Mouse (Mus musculus) neural tube, embryonic 12.5 days (tissue): Measurements from ENCODE around the gene Atf5. TPM values are rescaled to one million over a fixed set of nuclear protein-coding genes. Genes with fewer than 3 reads are reported as not detected.

Experiments used
- ATAC-seq: fragments of 200-750 bp; cut with Nextera tagmentation; 2 replicates; pipeline ENCODE4 v1.8.0; 2017; ENCODE audit warnings: low read depth, mild to moderate bottlenecking, moderate TSS enrichment, moderate library complexity; ENCODE audit not compliant: low FRiP score
- H3K27ac ChIP-seq: fragments of 300-500 bp; sonication (generic); 2 replicates; pipeline ENCODE4 v1.5.1; 2016
- H3K27me3 ChIP-seq: fragments of 300-500 bp; sonication (generic); replicated peaks from 2 replicates; pipeline ENCODE4 v1.6.1; 2016; ENCODE audit warnings: mild to moderate bottlenecking
- H3K36me3 ChIP-seq: fragments of 300-500 bp; sonication (generic); 2 replicates; pipeline ENCODE4 v1.6.1; 2016; ENCODE audit warnings: mild to moderate bottlenecking
- H3K4me1 ChIP-seq: fragments of 300-500 bp; sonication (generic); 2 replicates; pipeline ENCODE4 v1.6.1; 2016
- H3K4me2 ChIP-seq: fragments of 300-500 bp; sonication (generic); replicated peaks from 2 replicates; pipeline ENCODE4 v1.6.1; 2016; ENCODE audit warnings: mild to moderate bottlenecking
- H3K4me3 ChIP-seq: fragments of 300-500 bp; sonication (generic); 2 replicates; pipeline ENCODE4 v1.5.1; 2016
- H3K9ac ChIP-seq: fragments of 300-500 bp; sonication (generic); 2 replicates; pipeline ENCODE4 v1.6.1; 2016; ENCODE audit warnings: mild to moderate bottlenecking
- H3K9me3 ChIP-seq: fragments of 300-500 bp; sonication (generic); 2 replicates; pipeline ENCODE4 v1.6.1; 2016; ENCODE audit warnings: mild to moderate bottlenecking
- WGBS: fragments of 180-500 bp; shearing (Covaris S2); methylation state at CpG from one replicate; pipeline ENCODE4 v1.1.7; 2016; 5-methylcytosine and 5-hydroxymethylcytosine counted together
- polyA plus RNA-seq: library from polyadenylated mRNA; unstranded; fragments of >200 nt; fragmentation: Nextera tagmentation; extraction: Ambion mirVana; gene quantifications from 2 replicates; pipeline ENCODE4 v1.2.1, GENCODE M21; 2016

Gene Atf5
- polyA plus RNA-seq, 1 experiment from 2014 or later: 4.8 TPM

GRCm38 (mm10) chr7:44814952-44815553 lies 1.4 kb downstream of the Atf5 start:
- WGBS: 17% methylated on average over 13 of the region's 14 CpGs
- Histone ChIP-seq H3K9ac (peak overlapping the region; percentile 90; the same call in 1 of the 2 replicates), H3K27ac (peak overlapping the region; percentile 82; the same call in 1 of the 2 replicates), H3K9me3 (no peaks in the 10 kb centered on the region), H3K4me1 (peaks cover 43% of the 10 kb centered on the region), H3K27me3 (no peaks in the 10 kb centered on the region), H3K4me3 (peak overlapping the region; percentile 87), H3K36me3 (peaks cover 6% of the 10 kb centered on the region; the same call in 1 of the 2 replicates), H3K4me2 (peak overlapping the region; percentile 74)
- peak; percentile 7; the same call in 1 of the 2 replicates for ATAC-seq

DNA sequence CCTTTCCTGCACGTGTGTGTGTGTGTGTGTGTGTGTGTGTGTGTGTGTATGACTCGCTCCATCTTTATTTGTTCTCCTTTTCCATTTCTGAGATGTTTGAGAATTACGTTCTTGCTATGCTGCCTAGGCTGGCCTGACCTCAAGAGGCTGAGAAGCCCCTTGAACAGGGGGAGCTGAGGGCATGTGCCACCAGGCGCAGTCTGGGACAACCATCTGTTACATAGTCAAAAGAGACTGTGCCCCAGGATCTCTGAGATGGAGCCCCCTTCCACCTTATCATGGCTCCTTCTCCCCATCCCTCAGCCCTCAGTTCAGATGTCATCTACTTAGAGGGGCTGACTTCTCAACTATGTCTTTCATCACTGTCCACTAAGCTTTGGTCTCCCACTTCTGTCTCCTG lies 2.0 kb downstream of the Atf5 start:
- no peak for ATAC-seq
- peaks cover 38% of the 10 kb centered on the region for H3K4me1 ChIP-seq
- no peak overlapping the region for H3K4me3 ChIP-seq
- H3K4me2 ChIP-seq: peak overlapping the region; percentile 74
- no peaks in the 10 kb centered on the region for H3K27me3 ChIP-seq
- H3K9me3 ChIP-seq: no peaks in the 10 kb centered on the region
- WGBS: 86% methylated on average over 4 of the region's 4 CpGs
- no peak overlapping the region for H3K27ac ChIP-seq
- peaks cover 6% of the 10 kb centered on the region; the same call in 1 of the 2 replicates for H3K36me3 ChIP-seq
- no peak overlapping the region for H3K9ac ChIP-seq

- Histone ChIP-seq H3K4me1 (peaks cover 34% of the 10 kb centered on the region), H3K27ac (no peak overlapping the region), H3K27me3 (no peaks in the 10 kb centered on the region), H3K4me3 (no peak overlapping the region), H3K9me3 (no peaks in the 10 kb centered on the region), H3K36me3 (peaks cover 6% of the 10 kb centered on the region; the same call in 1 of the 2 replicates), H3K4me2 (no peak overlapping the region), H3K9ac (no peak overlapping the region)
- no peak for ATAC-seq
- 95% methylated on average over 3 of the region's 3 CpGs for WGBS
Observed at GRCm38 (mm10) chr7:44813985-44814384, 2.5 kb downstream of the Atf5 start.

GRCm38 (mm10) chr7:44812651-44813325 lies 3.7 kb downstream of the Atf5 start:
- peaks cover 6% of the 10 kb centered on the region; the same call in 1 of the 2 replicates for H3K36me3 ChIP-seq
- peaks cover 22% of the 10 kb centered on the region for H3K4me1 ChIP-seq
- no peaks in the 10 kb centered on the region for H3K9me3 ChIP-seq
- H3K4me3 ChIP-seq: no peak overlapping the region
- no peak overlapping the region for H3K4me2 ChIP-seq
- H3K9ac ChIP-seq: no peak overlapping the region
- no peak for ATAC-seq
- H3K27me3 ChIP-seq: no peaks in the 10 kb centered on the region
- WGBS: 89% methylated on average over 19 of the region's 20 CpGs
- H3K27ac ChIP-seq: no peak overlapping the region

DNA sequence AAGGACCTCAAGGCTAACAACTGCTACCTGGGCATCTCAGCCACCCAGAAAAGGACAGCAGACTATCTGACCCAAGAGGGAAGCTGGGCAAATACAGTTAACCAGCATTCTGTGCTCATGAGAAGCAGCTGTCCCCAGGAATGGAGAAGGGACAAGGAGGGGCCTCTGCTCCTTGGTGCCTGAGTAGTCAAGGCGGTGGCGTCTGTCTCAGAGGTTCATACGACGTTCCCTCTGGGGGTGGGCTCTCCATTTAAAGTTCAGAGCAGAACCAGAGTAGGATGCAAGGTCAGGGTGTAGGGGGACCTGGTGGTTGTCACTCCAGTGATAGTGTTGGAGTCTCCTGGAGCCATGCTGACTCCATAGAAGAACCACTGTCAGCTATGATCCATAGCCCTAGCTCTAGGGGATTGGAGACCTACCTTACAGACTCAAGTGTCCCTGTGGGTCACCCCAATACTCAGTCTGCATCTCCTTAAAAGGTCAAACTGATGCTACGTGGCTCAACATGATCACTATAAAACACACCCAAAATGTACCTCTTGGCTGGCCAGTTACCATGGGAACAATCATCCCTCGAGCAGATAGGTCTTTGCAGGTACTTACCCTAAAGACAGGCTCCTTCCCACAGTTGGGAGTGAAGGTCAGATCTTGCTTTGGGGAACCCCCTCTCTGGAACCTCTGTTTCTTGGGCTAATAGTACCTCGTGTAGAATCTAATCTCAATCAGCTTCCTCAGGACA lies 5.5 kb downstream of the Atf5 start:
- H3K9me3 ChIP-seq: no peaks in the 10 kb centered on the region
- H3K4me2 ChIP-seq: no peak overlapping the region
- H3K9ac ChIP-seq: no peak overlapping the region
- no peaks in the 10 kb centered on the region for H3K27me3 ChIP-seq
- peaks cover 11% of the 10 kb centered on the region for H3K4me1 ChIP-seq
- no peak overlapping the region for H3K27ac ChIP-seq
- H3K36me3 ChIP-seq: peaks cover 6% of the 10 kb centered on the region; the same call in 1 of the 2 replicates
- H3K4me3 ChIP-seq: no peak overlapping the region
- WGBS: 89% methylated on average over 7 of the region's 7 CpGs
- ATAC-seq: no peak

- peaks cover 10% of the 10 kb centered on the region for H3K4me1 ChIP-seq
- no peaks in the 10 kb centered on the region for H3K9me3 ChIP-seq
- H3K27me3 ChIP-seq: no peaks in the 10 kb centered on the region
- no peak overlapping the region for H3K4me3 ChIP-seq
- H3K36me3 ChIP-seq: peaks cover 6% of the 10 kb centered on the region; the same call in 1 of the 2 replicates
- H3K9ac ChIP-seq: no peak overlapping the region
- no peak overlapping the region for H3K27ac ChIP-seq
- H3K4me2 ChIP-seq: no peak overlapping the region
- ATAC-seq: no peak
- WGBS: 85% methylated on average over 4 of the region's 4 CpGs
Observed at GRCm38 (mm10) chr7:44810365-44810764, 6.1 kb downstream of the Atf5 start.

DNA sequence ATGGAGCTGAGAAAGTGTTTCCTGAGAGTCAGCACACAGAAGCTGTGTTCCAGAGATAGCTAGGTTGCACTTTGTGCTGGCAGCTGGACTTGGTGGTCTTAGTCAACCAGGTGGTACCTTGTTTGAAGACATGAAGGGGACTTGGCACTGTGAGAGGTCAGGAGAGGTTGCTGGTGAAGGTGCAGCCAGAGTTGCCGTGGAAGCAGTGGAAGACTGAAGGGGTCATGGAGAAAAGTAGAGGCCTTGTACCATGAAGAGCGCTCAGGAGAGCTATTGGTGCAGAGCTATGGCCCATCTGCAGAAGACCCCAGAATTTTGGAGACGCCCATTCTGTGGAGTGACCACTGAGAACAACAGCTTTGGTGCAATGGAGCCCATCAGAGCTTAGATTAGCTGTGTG lies 7.0 kb downstream of the Atf5 start:
- 0 out of 2 replicates have a peak, but pooled peaks cover 1% of the 10 kb centered on the region for H3K4me1 ChIP-seq
- no peak overlapping the region for H3K27ac ChIP-seq
- 95% methylated on average over 3 of the region's 3 CpGs for WGBS
- no peak overlapping the region for H3K4me2 ChIP-seq
- H3K36me3 ChIP-seq: peaks cover 6% of the 10 kb centered on the region; the same call in 1 of the 2 replicates
- H3K4me3 ChIP-seq: no peak overlapping the region
- no peak overlapping the region for H3K9ac ChIP-seq
- no peaks in the 10 kb centered on the region for H3K27me3 ChIP-seq
- no peaks in the 10 kb centered on the region for H3K9me3 ChIP-seq
- ATAC-seq: no peak

DNA sequence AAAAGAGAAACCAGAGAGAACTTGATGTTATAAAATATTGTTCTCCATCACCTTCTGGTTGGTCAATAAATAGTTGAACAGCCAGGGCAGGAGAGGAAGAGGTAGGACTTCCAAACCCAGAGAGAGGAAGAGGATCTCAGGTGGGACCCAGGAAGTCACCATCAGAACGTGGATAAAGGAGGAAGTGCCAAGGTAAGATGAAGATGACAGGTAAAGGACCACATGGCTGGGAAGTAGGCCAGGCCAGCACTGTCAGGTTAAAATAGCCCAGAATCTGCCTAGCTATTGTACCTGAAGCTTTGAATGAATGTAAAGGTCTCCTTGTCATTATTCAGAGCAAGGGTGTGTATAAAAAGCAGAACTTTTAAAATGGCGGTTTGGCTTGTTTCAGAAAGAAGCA lies 7.5 kb downstream of the Atf5 start:
- no peaks in the 10 kb centered on the region for H3K4me1 ChIP-seq
- no peak for ATAC-seq
- H3K9me3 ChIP-seq: no peaks in the 10 kb centered on the region
- no peaks in the 10 kb centered on the region for H3K27me3 ChIP-seq
- no peak overlapping the region for H3K4me2 ChIP-seq
- WGBS: 83% methylated on average over 2 of the region's 2 CpGs
- peaks cover 6% of the 10 kb centered on the region; the same call in 1 of the 2 replicates for H3K36me3 ChIP-seq
- no peak overlapping the region for H3K27ac ChIP-seq
- H3K9ac ChIP-seq: no peak overlapping the region
- H3K4me3 ChIP-seq: no peak overlapping the region

- 81% methylated on average over 6 of the region's 6 CpGs for WGBS
- no peak overlapping the region for H3K4me3 ChIP-seq
- ATAC-seq: no peak
- no peaks in the 10 kb centered on the region for H3K27me3 ChIP-seq
- no peaks in the 10 kb centered on the region for H3K4me1 ChIP-seq
- H3K4me2 ChIP-seq: no peak overlapping the region
- H3K9ac ChIP-seq: no peak overlapping the region
- no peaks in the 10 kb centered on the region for H3K36me3 ChIP-seq
- no peaks in the 10 kb centered on the region for H3K9me3 ChIP-seq
- no peak overlapping the region for H3K27ac ChIP-seq
Observed at GRCm38 (mm10) chr7:44792781-44793180, 23.7 kb downstream of the Atf5 start.

DNA sequence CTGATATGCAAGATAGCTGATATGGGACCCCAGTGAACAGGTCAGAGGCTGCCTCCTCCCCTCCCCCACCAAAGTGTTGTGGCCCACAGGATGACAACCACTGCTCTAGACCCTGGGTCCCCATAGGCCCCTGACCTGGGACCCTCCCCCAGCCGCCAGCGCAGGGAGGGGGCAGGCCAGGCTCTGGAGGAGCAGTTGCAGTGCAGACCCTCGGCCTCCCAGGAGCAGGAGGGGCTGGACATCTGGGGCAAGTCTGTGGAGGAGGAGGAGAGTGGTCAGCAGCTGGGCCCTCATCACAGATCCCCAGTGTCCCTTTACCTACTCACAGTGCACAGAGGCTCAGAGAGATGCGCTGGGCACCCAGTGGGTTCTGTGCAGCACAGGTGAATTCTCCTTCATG lies 26.4 kb downstream of the Atf5 start:
- Histone ChIP-seq H3K4me2 (no peak overlapping the region), H3K4me1 (no peaks in the 10 kb centered on the region), H3K27ac (no peak overlapping the region), H3K9ac (no peak overlapping the region), H3K9me3 (no peaks in the 10 kb centered on the region), H3K27me3 (no peaks in the 10 kb centered on the region), H3K36me3 (no peaks in the 10 kb centered on the region), H3K4me3 (no peak overlapping the region)
- ATAC-seq: no peak
- WGBS: 56% methylated on average over 4 of the region's 4 CpGs

- no peaks in the 10 kb centered on the region for H3K27me3 ChIP-seq
- no peaks in the 10 kb centered on the region for H3K36me3 ChIP-seq
- H3K27ac ChIP-seq: no peak overlapping the region
- no peak for ATAC-seq
- no peaks in the 10 kb centered on the region for H3K9me3 ChIP-seq
- no peaks in the 10 kb centered on the region for H3K4me1 ChIP-seq
- no peak overlapping the region for H3K4me2 ChIP-seq
- H3K4me3 ChIP-seq: no peak overlapping the region
- WGBS: 74% methylated on average over 3 of the region's 3 CpGs
- H3K9ac ChIP-seq: no peak overlapping the region
Observed at GRCm38 (mm10) chr7:44789531-44789930, 26.9 kb downstream of the Atf5 start.

DNA sequence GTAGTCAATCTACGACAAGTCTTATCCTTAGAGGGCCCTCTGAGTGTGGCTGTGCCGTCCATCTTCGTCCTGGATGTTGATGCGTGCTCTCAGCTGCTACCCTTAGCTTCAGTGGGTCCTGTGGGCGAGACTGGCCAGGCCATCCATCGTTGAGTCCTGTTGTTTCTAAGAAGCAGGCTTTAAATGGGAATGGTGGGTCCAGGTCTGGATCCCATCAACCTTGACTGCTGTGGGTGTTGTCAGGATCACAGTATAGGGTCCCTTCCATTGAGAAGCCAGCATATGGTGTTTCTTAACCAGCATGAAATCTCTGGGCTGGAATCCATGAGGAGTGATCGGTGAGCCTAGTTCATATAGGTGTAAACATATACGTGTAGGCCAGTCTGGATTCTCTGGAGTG lies 36.4 kb downstream of the Atf5 start:
- no peaks in the 10 kb centered on the region for H3K4me1 ChIP-seq
- no peaks in the 10 kb centered on the region for H3K9me3 ChIP-seq
- ATAC-seq: no peak

More for the DNA sequence above, 36.4 kb downstream of the Atf5 start:
- H3K27ac ChIP-seq: no peak overlapping the region
- 88% methylated on average over 8 of the region's 8 CpGs for WGBS
- no peak overlapping the region for H3K4me2 ChIP-seq
- no peak overlapping the region for H3K4me3 ChIP-seq
- H3K9ac ChIP-seq: no peak overlapping the region
- H3K27me3 ChIP-seq: no peaks in the 10 kb centered on the region
- H3K36me3 ChIP-seq: peaks cover 32% of the 10 kb centered on the region
